Mouse (Mus musculus) megakaryocyte-erythroid progenitor cell, adult 5-6 weeks (primary cell): ENCODE data around the gene Slc2a5. TPM values are rescaled to one million over a fixed set of nuclear protein-coding genes. Genes with fewer than 3 reads are reported as not detected.

Experiments used
- ATAC-seq: replicated peaks from 2 replicates; pipeline ENCODE4 v1.8.0; 2016; ENCODE audit warnings: mild to moderate bottlenecking, inconsistent platforms; ENCODE audit not compliant: severe bottlenecking, poor library complexity, low FRiP score, low TSS enrichment
- total RNA-seq, 2 experiments: library from RNA; stranded (forward) in 1 of 2; stranded (reverse) in 1 of 2; fragments of 200-1000, 215-1000 nt in 1 of 2; fragments of >200 nt in 1 of 2; fragmentation: Nextera tagmentation in 1 of 2; gene quantifications; 2 replicates each; pipeline ENCODE4 v1.2.3; 2014 to 2017

The Slc2a5 gene
- total RNA-seq, 2 experiments from 2014 or later: not detected

DNA sequence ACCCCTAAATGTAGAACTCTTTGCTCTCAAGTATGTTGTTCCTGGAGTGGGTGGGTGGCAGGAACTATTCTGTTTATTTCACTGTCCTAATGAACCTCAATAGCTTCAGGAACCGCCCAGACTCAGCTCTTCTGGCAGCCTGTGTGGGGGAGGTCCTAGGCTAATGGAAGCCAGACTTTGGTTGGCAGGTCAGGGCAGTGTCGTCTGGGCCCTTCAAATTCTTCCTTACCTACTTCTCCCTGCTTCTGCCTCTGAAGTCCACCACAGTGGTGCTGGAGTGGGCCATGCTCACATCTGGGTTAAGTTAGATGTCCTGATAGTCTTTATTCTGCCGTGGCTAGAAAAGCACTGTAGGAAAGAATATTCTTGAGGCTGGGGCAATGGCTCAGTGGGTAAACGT is 59.0 kb downstream of the Slc2a5 start:
- no peak for ATAC-seq

DNA sequence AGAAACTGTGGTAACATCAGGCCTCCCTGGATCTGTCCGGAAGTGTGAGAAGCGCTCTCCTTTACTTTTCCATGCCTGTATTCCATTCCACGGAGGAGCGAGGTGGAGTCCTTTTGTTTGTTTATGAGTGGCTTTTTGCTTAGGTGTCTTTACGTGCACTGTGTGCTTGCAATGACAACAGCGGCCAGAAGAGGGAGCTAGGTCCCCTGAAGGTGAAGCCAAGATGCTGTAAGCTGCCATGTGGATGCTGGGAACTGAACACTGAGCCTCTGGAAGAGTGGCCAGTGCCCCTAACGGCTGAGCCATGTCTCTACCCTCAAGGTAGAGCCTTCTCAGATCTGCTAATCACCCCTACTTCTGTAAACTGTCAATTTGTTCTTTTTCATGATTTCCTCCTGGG is 62.2 kb downstream of the Slc2a5 start:
- 0 out of 2 replicates have a peak, but pooled peaks have one; percentile 35 for ATAC-seq

DNA sequence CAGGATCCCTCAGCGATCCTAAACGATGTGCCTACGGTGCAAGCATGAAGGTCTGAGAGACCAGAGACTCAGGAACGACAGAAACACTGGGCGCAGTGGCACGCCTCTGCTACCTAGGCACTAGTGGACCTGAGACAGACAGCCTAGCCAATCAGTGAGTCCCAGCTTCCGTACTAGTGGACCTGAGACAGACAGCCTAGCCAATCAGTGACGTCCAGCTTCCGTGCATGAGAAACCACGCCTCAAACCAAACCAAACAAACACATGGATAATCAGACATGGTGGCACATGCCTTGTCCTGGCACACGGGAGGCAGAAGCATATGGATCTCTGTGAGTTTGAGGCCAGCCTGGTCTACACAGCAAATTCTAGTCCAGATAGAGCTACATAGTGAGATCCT is 69.2 kb downstream of the Slc2a5 start:
- ATAC-seq: peak; percentile 55; the same call in 1 of the 2 replicates

DNA sequence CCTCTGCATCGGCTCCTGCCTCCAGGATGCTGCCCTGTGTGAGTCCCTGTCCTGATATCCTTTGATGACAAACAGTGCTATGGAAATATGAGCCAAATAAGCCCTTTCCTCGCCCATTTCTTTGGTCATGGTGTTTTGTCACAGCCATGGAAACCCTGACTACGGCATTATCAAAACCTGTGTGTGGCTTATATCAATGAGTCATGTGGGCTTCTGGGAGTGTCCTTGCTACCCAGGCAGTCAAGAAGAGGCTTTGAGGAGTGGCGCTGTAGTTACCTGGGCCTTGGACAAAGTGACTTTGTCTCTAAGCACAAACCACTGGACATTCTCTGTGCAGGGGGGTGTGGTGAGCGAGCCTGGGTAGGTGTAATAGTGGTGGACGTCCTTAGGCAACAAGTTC is 73.1 kb downstream of the Slc2a5 start:
- ATAC-seq: no peak

Other genes with a start within 250 kb of the Slc2a5 start
- gene Spsb1, start 164.2 kb upstream of the Slc2a5 start, total RNA-seq (2014; fragmentation: Nextera tagmentation): 0.35 TPM in 1 of 2 replicates, not detected in the other
- not detected in 2 replicates for gene Spsb1, start 164.2 kb upstream of the Slc2a5 start, total RNA-seq (2017)
- 12.9 and 16.8 TPM in 2 replicates for gene H6pd, start 110.3 kb upstream of the Slc2a5 start, total RNA-seq (2014; fragmentation: Nextera tagmentation)
- 9.8 and 11.9 TPM in 2 replicates for gene H6pd, start 110.3 kb upstream of the Slc2a5 start, total RNA-seq (2017)
- gene Gpr157, start 31.9 kb upstream of the Slc2a5 start, total RNA-seq (2014; fragmentation: Nextera tagmentation): 0.33 and 1.0 TPM in 2 replicates
- 0.33 and 0.99 TPM in 2 replicates for gene Gpr157, start 31.9 kb upstream of the Slc2a5 start, total RNA-seq (2017)
- not detected in 2 replicates for gene Slc2a7, start 29.7 kb downstream of the Slc2a5 start, total RNA-seq (2014; fragmentation: Nextera tagmentation)
- not detected in 2 replicates for gene Slc2a7, start 29.7 kb downstream of the Slc2a5 start, total RNA-seq (2017)
- not detected in 2 replicates for gene Car6, start 82.0 kb downstream of the Slc2a5 start, total RNA-seq (2014; fragmentation: Nextera tagmentation)
- gene Car6, start 82.0 kb downstream of the Slc2a5 start, total RNA-seq (2017): not detected in 2 replicates
- gene Eno1, start 117.4 kb downstream of the Slc2a5 start, total RNA-seq (2014; fragmentation: Nextera tagmentation): 203 and 216 TPM in 2 replicates
- 136 and 155 TPM in 2 replicates for gene Eno1, start 117.4 kb downstream of the Slc2a5 start, total RNA-seq (2017)
- 36.1 and 47.6 TPM in 2 replicates for gene Rere, start 162.4 kb downstream of the Slc2a5 start, total RNA-seq (2014; fragmentation: Nextera tagmentation)
- 7.7 and 17.1 TPM in 2 replicates for gene Rere, start 162.4 kb downstream of the Slc2a5 start, total RNA-seq (2017)